Mouse (Mus musculus): Measurements from ENCODE around the gene Map1s. TPM values are rescaled to one million over a fixed set of nuclear protein-coding genes. Genes with fewer than 3 reads are reported as not detected.

The Map1s gene
- polyA plus RNA-seq, 1 experiment from 2014 or later: 15.4 TPM

DNA sequence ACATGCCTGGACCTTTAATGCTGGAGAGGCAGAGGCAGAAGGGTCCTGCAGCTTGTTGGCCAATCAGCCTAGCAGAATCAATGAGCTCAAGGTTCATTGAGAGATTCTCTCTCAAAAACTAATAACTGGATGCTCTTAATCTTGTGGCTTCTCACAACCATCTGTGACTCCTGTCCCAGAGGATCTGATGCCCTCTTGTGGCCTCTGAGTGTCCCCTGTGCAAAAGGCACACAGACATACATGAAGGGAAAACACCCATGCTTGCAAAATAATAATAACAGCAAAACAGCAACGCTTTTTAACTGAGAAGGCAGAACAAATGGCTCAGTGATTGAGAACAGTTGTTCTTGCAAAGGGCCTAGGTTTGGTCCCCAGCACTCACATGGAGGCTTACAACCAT lies 44.1 kb downstream of the Map1s start:
- H3K27ac ChIP-seq (replicated peaks): no peak overlapping the region
- H3K4me3 ChIP-seq (replicated peaks): no peak overlapping the region
- no peak overlapping the region for H3K4me2 ChIP-seq
- H3K4me1 ChIP-seq (replicated peaks): no peaks in the 10 kb centered on the region
- H3K9me3 ChIP-seq (replicated peaks): no peaks in the 10 kb centered on the region
- no peak for ATAC-seq (ENCODE audit: insufficient read depth)
- peaks cover 15% of the 10 kb centered on the region; the same call in 1 of the 2 replicates for H3K27me3 ChIP-seq
- H3K36me3 ChIP-seq (replicated peaks): no peaks in the 10 kb centered on the region
- no peak overlapping the region for H3K9ac ChIP-seq
- whole genome bisulfite sequencing (ENCODE audit: insufficient replicate concordance): 34% methylated on average over 1 of the region's 1 CpGs

DNA sequence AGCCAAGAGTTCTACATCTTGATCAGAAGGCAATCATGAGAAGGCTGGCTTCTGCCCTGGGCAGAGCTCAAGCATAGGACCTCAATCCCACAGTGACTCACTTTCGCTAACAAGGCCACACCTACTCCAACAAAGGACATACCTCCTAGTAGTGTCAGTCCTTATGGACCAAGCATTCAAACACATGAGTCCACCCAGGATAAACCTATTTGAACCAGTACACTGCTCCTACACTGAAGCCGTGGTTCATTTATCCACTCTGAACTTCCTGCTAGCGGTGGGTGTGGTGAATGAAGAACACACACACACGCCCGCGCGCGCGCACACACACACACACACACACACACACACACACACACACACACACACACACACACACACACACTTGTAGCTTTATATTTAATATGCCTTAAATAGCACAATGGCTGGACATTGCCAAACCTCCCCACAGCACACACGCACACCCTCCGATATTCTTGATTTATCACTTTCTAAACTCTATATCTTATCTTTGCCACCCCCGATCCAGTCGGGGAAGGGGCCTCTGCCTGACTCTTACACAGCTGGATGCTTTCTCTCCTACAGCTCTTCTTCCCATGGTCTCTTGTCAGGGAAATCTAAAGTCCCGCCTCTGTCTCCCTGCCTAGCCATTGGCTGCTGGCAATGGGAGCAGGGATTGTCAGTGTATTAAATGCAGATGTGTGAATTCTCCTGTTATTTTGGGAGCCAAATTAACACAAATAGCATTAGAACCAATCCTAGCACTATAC lies 55.2 kb downstream of the Map1s start:
- 59% methylated on average over 14 of the region's 14 CpGs for WGBS (ENCODE audit: insufficient replicate concordance)
- ATAC-seq (ENCODE audit: insufficient read depth): no peak
- no peaks in the 10 kb centered on the region for H3K9me3 ChIP-seq (replicated peaks)
- no peaks in the 10 kb centered on the region for H3K27me3 ChIP-seq
- no peak overlapping the region for H3K4me3 ChIP-seq (replicated peaks)
- H3K36me3 ChIP-seq (replicated peaks): no peaks in the 10 kb centered on the region
- H3K9ac ChIP-seq: no peak overlapping the region
- no peak overlapping the region for H3K27ac ChIP-seq (replicated peaks)
- H3K4me2 ChIP-seq: no peak overlapping the region
- no peaks in the 10 kb centered on the region for H3K4me1 ChIP-seq (replicated peaks)

DNA sequence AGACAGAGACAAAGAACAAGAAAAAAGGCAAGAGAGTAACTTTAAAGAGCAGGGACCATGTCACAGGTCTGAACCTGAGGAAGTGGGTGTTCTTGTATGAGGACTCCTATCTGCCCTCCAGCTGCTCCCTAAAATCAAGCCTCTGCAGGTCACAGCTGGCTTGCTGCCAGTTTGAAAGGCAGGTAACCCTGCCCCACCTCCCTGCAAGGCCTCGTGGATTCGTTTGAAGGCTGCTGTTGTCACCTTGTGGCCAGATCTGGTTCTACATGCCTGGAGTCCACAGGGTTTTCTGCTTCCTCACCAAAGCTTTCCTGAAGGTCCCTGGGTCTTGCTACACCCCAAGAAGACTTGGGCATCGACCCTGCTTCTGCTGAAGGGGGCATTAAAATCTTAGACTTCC lies 58.4 kb downstream of the Map1s start:
- Histone ChIP-seq H3K4me2 (no peak overlapping the region), H3K4me1 (replicated peaks) (no peaks in the 10 kb centered on the region), H3K27me3 (no peaks in the 10 kb centered on the region), H3K27ac (replicated peaks) (no peak overlapping the region), H3K4me3 (replicated peaks) (no peak overlapping the region), H3K36me3 (replicated peaks) (no peaks in the 10 kb centered on the region), H3K9me3 (replicated peaks) (no peaks in the 10 kb centered on the region), H3K9ac (no peak overlapping the region)
- 0% methylated on average over 3 of the region's 3 CpGs for WGBS (ENCODE audit: insufficient replicate concordance)
- ATAC-seq (ENCODE audit: insufficient read depth): no peak

DNA sequence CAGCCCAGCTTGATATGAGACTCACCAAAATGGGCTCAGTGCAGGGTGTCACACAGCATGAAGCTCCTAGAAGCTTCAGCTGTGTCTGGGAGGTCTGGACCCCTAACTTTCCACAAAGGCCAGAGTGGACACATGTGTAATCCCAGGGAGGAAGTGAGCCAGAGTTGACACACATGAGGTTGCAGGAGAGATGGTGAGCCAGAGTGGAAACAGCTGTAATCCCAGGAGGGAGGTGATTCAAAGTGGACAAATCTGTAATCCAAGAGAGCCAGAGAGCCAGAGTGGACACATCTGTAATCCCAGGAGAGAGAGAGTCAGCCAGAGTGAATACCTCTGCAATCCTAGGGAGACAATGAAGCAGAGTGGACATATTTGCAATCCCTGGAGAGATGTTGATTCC lies 59.1 kb downstream of the Map1s start:
- H3K4me1 ChIP-seq (replicated peaks): no peaks in the 10 kb centered on the region
- no peak for ATAC-seq (ENCODE audit: insufficient read depth)
- H3K4me3 ChIP-seq (replicated peaks): no peak overlapping the region
- no peak overlapping the region for H3K27ac ChIP-seq (replicated peaks)
- H3K27me3 ChIP-seq: no peaks in the 10 kb centered on the region
- H3K36me3 ChIP-seq (replicated peaks): no peaks in the 10 kb centered on the region
- no peak overlapping the region for H3K4me2 ChIP-seq
- no peak overlapping the region for H3K9ac ChIP-seq
- H3K9me3 ChIP-seq (replicated peaks): no peaks in the 10 kb centered on the region

MicroRNAs within 50 kb of the gene (microRNA counts, 519-probe panel; counts per million panel counts)
- microRNA mmu-miR-1969: not detected

Small RNA genes within 50 kb of the gene (microRNA-seq; reads per million reads assigned to microRNA genes)
- 1.0 reads per million for gene Mir1969
- gene Mir7067: 1.3 reads per million

Other genes with a start within 250 kb of the Map1s start
- gene Pgpep1, start 245.5 kb upstream of the Map1s start, polyA plus RNA-seq (2015; fragmentation: Nextera tagmentation; extraction: Ambion mirVana): 21.7 and 22.3 TPM in 2 replicates
- gene Lsm4, start 232.7 kb upstream of the Map1s start, polyA plus RNA-seq (2015; fragmentation: Nextera tagmentation; extraction: Ambion mirVana): 148 and 155 TPM in 2 replicates
- 23.7 and 26.1 TPM in 2 replicates for gene Jund, start 207.0 kb upstream of the Map1s start, polyA plus RNA-seq (2015; fragmentation: Nextera tagmentation; extraction: Ambion mirVana)
- 0.01 and 0.02 TPM in 2 replicates for gene Iqcn, start 202.5 kb upstream of the Map1s start, polyA plus RNA-seq (2015; fragmentation: Nextera tagmentation; extraction: Ambion mirVana)
- gene Gm3336, start 187.4 kb upstream of the Map1s start, polyA plus RNA-seq (2015; fragmentation: Nextera tagmentation; extraction: Ambion mirVana): 0.13 and 0.35 TPM in 2 replicates
- 1.4 and 1.9 TPM in 2 replicates for gene Pde4c, start 182.2 kb upstream of the Map1s start, polyA plus RNA-seq (2015; fragmentation: Nextera tagmentation; extraction: Ambion mirVana)
- gene Rab3a, start 151.3 kb upstream of the Map1s start, polyA plus RNA-seq (2015; fragmentation: Nextera tagmentation; extraction: Ambion mirVana): 2.7 and 3.5 TPM in 2 replicates
- gene Mpv17l2, start 145.0 kb upstream of the Map1s start, polyA plus RNA-seq (2015; fragmentation: Nextera tagmentation; extraction: Ambion mirVana): 34.7 and 37.8 TPM in 2 replicates
- 14.7 and 16.5 TPM in 2 replicates for gene Pik3r2, start 129.2 kb upstream of the Map1s start, polyA plus RNA-seq (2015; fragmentation: Nextera tagmentation; extraction: Ambion mirVana)
- gene Mast3, start 100.9 kb upstream of the Map1s start, polyA plus RNA-seq (2015; fragmentation: Nextera tagmentation; extraction: Ambion mirVana): 6.7 and 8.2 TPM in 2 replicates
- gene Il12rb1, start 97.5 kb upstream of the Map1s start, polyA plus RNA-seq (2015; fragmentation: Nextera tagmentation; extraction: Ambion mirVana): 0.22 TPM in 2 replicates
- gene Arrdc2, start 66.2 kb upstream of the Map1s start, polyA plus RNA-seq (2015; fragmentation: Nextera tagmentation; extraction: Ambion mirVana): 12.6 and 15.2 TPM in 2 replicates
- 0.25 and 0.38 TPM in 2 replicates for gene Kcnn1, start 42.7 kb upstream of the Map1s start, polyA plus RNA-seq (2015; fragmentation: Nextera tagmentation; extraction: Ambion mirVana)
- 48.1 and 51.2 TPM in 2 replicates for gene Ccdc124, start 32.0 kb upstream of the Map1s start, polyA plus RNA-seq (2015; fragmentation: Nextera tagmentation; extraction: Ambion mirVana)
- gene Slc5a5, start 13.2 kb upstream of the Map1s start, polyA plus RNA-seq (2015; fragmentation: Nextera tagmentation; extraction: Ambion mirVana): 0.05 TPM in 1 of 2 replicates, not detected in the other
- 2,061 and 2,126 TPM in 2 replicates for gene Rpl18a, start 8.5 kb upstream of the Map1s start, polyA plus RNA-seq (2015; fragmentation: Nextera tagmentation; extraction: Ambion mirVana)

All from liver, embryonic 15.5 days (tissue).